Mouse (Mus musculus): ENCODE results near the gene Tspan1. TPM values are rescaled to one million over a fixed set of nuclear protein-coding genes. Genes with fewer than 3 reads are reported as not detected.

Tspan1 gene
- polyA plus RNA-seq, 1 experiment: 4.3 TPM

- peaks cover 12% of the 10 kb centered on the region for H3K4me1 ChIP-seq (ENCODE audit: control insufficient read depth, insufficient read depth, low read length)
- H3K36me3 ChIP-seq (ENCODE audit: control insufficient read depth, insufficient read depth, low read length): no peaks in the 10 kb centered on the region
- H3K27ac ChIP-seq (ENCODE audit: control insufficient read depth, insufficient read depth, low read depth, low read length): no peak overlapping the region
- H3K4me3 ChIP-seq (ENCODE audit: control insufficient read depth, low read depth, low read length): no peak overlapping the region
- no peaks in the 10 kb centered on the region for H3K27me3 ChIP-seq (ENCODE audit: control insufficient read depth, insufficient read depth, low read length)
- TF ChIP-seq POLR2A (IDR thresholded peaks at IDR 0.05; ENCODE audit: control insufficient read depth, low read depth, low read length): no peak
- TF ChIP-seq CTCF (IDR thresholded peaks at IDR 0.05; ENCODE audit: control insufficient read depth, insufficient read depth, insufficient replicate concordance, low read depth, low read length): no peak
Observed at GRCm38 (mm10) chr4:116141736-116142135, 25.7 kb downstream of the Tspan1 start.

- TF ChIP-seq CTCF (IDR thresholded peaks at IDR 0.05; ENCODE audit: control insufficient read depth, insufficient read depth, insufficient replicate concordance, low read depth, low read length): no peak
- TF ChIP-seq POLR2A (IDR thresholded peaks at IDR 0.05; ENCODE audit: control insufficient read depth, low read depth, low read length): no peak
- no peak overlapping the region for H3K27ac ChIP-seq (ENCODE audit: control insufficient read depth, insufficient read depth, low read depth, low read length)
- H3K27me3 ChIP-seq (ENCODE audit: control insufficient read depth, insufficient read depth, low read length): no peaks in the 10 kb centered on the region
- peaks cover 12% of the 10 kb centered on the region for H3K4me1 ChIP-seq (ENCODE audit: control insufficient read depth, insufficient read depth, low read length)
- H3K36me3 ChIP-seq (ENCODE audit: control insufficient read depth, insufficient read depth, low read length): no peaks in the 10 kb centered on the region
- no peak overlapping the region for H3K4me3 ChIP-seq (ENCODE audit: control insufficient read depth, low read depth, low read length)
Observed at GRCm38 (mm10) chr4:116140801-116141574, 26.4 kb downstream of the Tspan1 start.

- no peaks in the 10 kb centered on the region for H3K36me3 ChIP-seq (ENCODE audit: control insufficient read depth, insufficient read depth, low read length)
- H3K4me3 ChIP-seq (ENCODE audit: control insufficient read depth, low read depth, low read length): no peak overlapping the region
- no peak for TF ChIP-seq POLR2A (IDR thresholded peaks at IDR 0.05; ENCODE audit: control insufficient read depth, low read depth, low read length)
- TF ChIP-seq CTCF (IDR thresholded peaks at IDR 0.05; ENCODE audit: control insufficient read depth, insufficient read depth, insufficient replicate concordance, low read depth, low read length): no peak
- H3K27ac ChIP-seq (ENCODE audit: control insufficient read depth, insufficient read depth, low read depth, low read length): no peak overlapping the region
- H3K4me1 ChIP-seq (ENCODE audit: control insufficient read depth, insufficient read depth, low read length): no peaks in the 10 kb centered on the region
- H3K27me3 ChIP-seq (ENCODE audit: control insufficient read depth, insufficient read depth, low read length): no peaks in the 10 kb centered on the region
Observed at GRCm38 (mm10) chr4:116137421-116137996, 29.9 kb downstream of the Tspan1 start.

- Histone ChIP-seq H3K27ac (ENCODE audit: control insufficient read depth, insufficient read depth, low read depth, low read length) (no peak overlapping the region), H3K4me1 (ENCODE audit: control insufficient read depth, insufficient read depth, low read length) (no peaks in the 10 kb centered on the region), H3K4me3 (ENCODE audit: control insufficient read depth, low read depth, low read length) (no peak overlapping the region), H3K36me3 (ENCODE audit: control insufficient read depth, insufficient read depth, low read length) (no peaks in the 10 kb centered on the region), H3K27me3 (ENCODE audit: control insufficient read depth, insufficient read depth, low read length) (no peaks in the 10 kb centered on the region)
- TF ChIP-seq POLR2A (IDR thresholded peaks at IDR 0.05; ENCODE audit: control insufficient read depth, low read depth, low read length) (no peak), CTCF (IDR thresholded peaks at IDR 0.05; ENCODE audit: control insufficient read depth, insufficient read depth, insufficient replicate concordance, low read depth, low read length) (no peak)
Observed at GRCm38 (mm10) chr4:116134990-116135389, 32.4 kb downstream of the Tspan1 start.

GRCm38 (mm10) chr4:116133126-116133525 is 34.3 kb downstream of the Tspan1 start:
- no peak for TF ChIP-seq CTCF (IDR thresholded peaks at IDR 0.05; ENCODE audit: control insufficient read depth, insufficient read depth, insufficient replicate concordance, low read depth, low read length)
- TF ChIP-seq POLR2A (IDR thresholded peaks at IDR 0.05; ENCODE audit: control insufficient read depth, low read depth, low read length): no peak
- H3K4me1 ChIP-seq (ENCODE audit: control insufficient read depth, insufficient read depth, low read length): no peaks in the 10 kb centered on the region
- H3K36me3 ChIP-seq (ENCODE audit: control insufficient read depth, insufficient read depth, low read length): no peaks in the 10 kb centered on the region
- no peaks in the 10 kb centered on the region for H3K27me3 ChIP-seq (ENCODE audit: control insufficient read depth, insufficient read depth, low read length)
- no peak overlapping the region for H3K27ac ChIP-seq (ENCODE audit: control insufficient read depth, insufficient read depth, low read depth, low read length)
- H3K4me3 ChIP-seq (ENCODE audit: control insufficient read depth, low read depth, low read length): no peak overlapping the region

GRCm38 (mm10) chr4:116127956-116128355 is 39.4 kb downstream of the Tspan1 start:
- no peaks in the 10 kb centered on the region for H3K27me3 ChIP-seq (ENCODE audit: control insufficient read depth, insufficient read depth, low read length)
- peaks cover 3% of the 10 kb centered on the region for H3K4me1 ChIP-seq (ENCODE audit: control insufficient read depth, insufficient read depth, low read length)
- no peaks in the 10 kb centered on the region; the same call in 1 of the 2 replicates for H3K36me3 ChIP-seq (ENCODE audit: control insufficient read depth, insufficient read depth, low read length)
- H3K4me3 ChIP-seq (ENCODE audit: control insufficient read depth, low read depth, low read length): no peak overlapping the region
- H3K27ac ChIP-seq (ENCODE audit: control insufficient read depth, insufficient read depth, low read depth, low read length): no peak overlapping the region
- TF ChIP-seq CTCF (IDR thresholded peaks at IDR 0.05; ENCODE audit: control insufficient read depth, insufficient read depth, insufficient replicate concordance, low read depth, low read length) (no peak), POLR2A (IDR thresholded peaks at IDR 0.05; ENCODE audit: control insufficient read depth, low read depth, low read length) (no peak)

GRCm38 (mm10) chr4:116125803-116126386 is 41.5 kb downstream of the Tspan1 start:
- Histone ChIP-seq H3K4me3 (ENCODE audit: control insufficient read depth, low read depth, low read length) (no peak overlapping the region), H3K4me1 (ENCODE audit: control insufficient read depth, insufficient read depth, low read length) (peaks cover 6% of the 10 kb centered on the region), H3K27me3 (ENCODE audit: control insufficient read depth, insufficient read depth, low read length) (no peaks in the 10 kb centered on the region), H3K27ac (ENCODE audit: control insufficient read depth, insufficient read depth, low read depth, low read length) (no peak overlapping the region), H3K36me3 (ENCODE audit: control insufficient read depth, insufficient read depth, low read length) (no peaks in the 10 kb centered on the region; the same call in 1 of the 2 replicates)
- TF ChIP-seq POLR2A (IDR thresholded peaks at IDR 0.05; ENCODE audit: control insufficient read depth, low read depth, low read length) (no peak), CTCF (IDR thresholded peaks at IDR 0.05; ENCODE audit: control insufficient read depth, insufficient read depth, insufficient replicate concordance, low read depth, low read length) (no peak)

All from testis, adult 2 months (tissue).